Mouse (Mus musculus) c-Kit-positive CD71-positive TER-119-negative erythroid progenitor cells, embryonic 14.5 days (primary cell): Measurements from ENCODE around the gene Ablim1.

ENCODE experiments used
- DNase-seq: peaks from one replicate; pipeline ENCODE4 v3.0.0-alpha.2; 2013; ENCODE audit warnings: low read depth

Ablim1 gene

DNA sequence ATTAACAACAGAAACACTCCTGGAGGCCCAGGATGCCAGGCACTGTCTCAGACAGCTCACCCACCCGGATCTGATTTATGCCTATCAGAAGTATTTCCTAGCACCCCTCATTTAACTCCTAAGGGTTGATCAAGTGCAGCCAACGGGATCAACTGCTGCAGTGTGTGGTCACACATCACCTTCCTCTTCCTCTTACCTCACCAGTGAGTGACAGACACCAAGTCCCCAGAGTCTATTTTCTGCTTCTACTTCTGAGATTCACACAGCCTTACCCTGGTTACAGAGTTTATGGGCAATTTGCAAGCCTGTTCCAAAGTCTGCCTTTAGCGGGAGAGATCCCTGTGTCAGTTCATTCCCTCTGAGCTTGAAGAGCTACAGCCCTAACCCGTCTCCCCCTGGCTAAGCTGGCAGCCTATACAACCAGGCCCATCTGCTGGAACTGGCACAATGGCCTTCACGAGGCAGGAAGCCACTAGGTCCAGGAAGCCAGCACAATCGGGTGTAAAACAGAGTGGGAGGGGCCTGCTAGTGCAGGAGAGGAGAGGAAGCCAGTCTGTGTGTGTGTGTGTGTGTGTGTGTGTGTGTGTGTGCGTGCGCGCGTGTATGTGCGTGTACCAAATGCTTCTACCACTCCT is 191.1 kb downstream of the Ablim1 start:
- no peak for DNase-seq

DNA sequence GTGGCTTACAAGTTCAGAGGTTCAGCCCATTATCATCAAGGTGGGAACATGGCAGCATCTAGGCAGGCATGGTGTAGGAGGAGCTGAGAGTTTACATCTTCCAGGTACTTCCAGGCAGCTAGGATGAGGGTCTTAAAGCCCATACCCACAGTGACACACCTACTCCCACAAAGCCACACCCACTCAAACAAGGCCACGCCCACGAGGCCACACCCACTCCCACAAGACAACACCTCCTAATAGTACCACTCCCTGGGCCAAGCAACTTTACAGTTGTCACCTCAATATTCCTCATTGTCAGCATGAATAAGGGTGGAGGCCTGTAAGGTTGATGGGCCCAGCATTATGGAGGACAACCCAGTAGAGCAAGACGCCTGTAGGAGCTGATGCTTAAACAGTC is 192.5 kb downstream of the Ablim1 start:
- DNase-seq: no peak

DNA sequence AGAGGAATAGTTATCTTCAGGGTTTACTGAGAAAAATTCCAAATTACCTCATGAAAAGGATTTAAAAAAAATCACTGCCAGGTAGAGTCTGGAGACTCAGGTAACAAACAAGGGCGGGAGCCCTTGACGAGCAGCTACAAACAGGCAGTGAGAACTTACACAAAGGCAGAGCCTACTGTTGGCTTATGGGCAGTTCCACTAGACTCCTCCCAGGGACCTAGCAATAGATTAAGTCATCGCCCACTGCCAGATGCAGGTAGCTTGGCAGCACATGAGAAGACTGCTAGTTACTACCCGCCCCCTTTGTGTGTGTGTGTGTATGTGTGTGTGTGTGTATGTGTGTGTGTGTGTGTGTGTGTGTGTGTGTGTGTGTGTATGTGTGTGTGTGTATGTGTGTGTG is 193.7 kb downstream of the Ablim1 start:
- DNase-seq: no peak

DNA sequence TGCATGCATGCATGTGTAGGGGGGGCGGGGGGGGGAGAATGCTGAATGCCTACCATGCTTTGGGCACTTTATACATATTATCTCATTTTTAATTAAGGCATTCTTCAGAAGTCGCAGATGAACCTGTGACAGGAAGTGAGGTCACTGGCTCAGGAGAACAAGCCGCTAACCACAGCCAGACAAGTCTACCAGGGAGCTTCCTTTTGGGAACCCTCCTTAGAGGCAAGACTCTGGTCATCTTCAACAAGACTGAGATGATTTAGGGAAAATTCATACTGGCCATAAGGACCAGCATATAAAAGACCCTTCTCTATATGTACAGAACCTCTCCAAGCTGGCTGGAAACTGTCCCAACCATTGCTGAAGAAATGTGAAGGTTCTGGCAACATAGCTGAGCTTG is 195.1 kb downstream of the Ablim1 start:
- no peak for DNase-seq

DNA sequence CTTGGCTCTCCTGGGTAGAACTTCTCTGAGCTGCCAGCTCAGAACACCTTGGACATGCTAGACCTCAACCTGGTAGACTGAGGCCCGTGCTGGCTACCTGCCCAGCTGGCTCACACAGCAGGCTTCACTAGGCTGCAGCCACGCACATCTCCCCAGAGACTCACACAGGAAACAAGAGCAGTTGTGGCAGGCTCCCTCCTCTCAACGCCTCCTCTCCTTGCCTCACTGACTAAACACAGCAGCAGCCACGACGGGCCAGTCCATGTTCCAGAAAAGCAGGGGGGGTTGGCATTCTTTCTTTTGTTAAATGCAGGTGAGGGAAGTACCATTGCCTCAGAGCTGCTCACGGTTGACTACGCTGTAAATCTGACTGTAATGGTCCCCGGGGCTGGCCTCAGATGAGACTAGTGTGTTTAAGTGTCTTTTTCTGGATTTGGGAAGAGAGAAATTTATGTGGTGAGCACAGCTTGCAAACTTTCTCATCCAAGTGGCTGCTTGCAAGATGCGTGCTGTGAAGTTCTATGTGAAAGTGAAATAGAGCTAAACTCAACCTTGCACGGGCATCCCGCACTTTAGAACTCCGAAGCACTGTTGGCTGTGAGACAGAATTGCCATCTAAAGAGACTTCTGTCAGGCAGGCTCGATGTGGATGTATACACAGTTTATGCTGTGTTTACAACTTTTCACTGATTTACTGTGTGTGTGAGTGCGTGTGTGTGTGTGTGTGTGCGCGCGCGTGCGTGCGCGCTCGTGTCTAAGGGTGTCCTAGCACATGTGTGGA is 195.7 kb downstream of the Ablim1 start:
- no peak for DNase-seq

DNA sequence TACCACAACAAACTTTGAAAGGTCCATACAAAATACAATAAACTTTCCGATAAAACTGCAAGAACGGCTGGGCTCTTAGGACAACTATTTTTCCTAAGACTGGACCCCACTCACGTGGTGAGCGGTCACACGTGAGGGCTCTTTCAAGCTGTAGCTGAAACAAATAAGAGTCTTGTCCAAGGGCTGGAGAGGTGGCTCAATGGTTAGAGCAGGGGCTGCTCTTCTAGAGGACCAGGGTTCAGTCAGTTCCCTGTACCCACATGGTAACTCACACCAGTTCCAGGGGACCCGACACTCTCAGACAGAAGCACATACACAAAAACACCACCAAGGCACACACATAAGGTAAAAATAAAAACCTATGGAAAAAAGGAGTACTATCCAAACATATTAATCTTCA is 197.0 kb downstream of the Ablim1 start:
- DNase-seq: no peak

DNA sequence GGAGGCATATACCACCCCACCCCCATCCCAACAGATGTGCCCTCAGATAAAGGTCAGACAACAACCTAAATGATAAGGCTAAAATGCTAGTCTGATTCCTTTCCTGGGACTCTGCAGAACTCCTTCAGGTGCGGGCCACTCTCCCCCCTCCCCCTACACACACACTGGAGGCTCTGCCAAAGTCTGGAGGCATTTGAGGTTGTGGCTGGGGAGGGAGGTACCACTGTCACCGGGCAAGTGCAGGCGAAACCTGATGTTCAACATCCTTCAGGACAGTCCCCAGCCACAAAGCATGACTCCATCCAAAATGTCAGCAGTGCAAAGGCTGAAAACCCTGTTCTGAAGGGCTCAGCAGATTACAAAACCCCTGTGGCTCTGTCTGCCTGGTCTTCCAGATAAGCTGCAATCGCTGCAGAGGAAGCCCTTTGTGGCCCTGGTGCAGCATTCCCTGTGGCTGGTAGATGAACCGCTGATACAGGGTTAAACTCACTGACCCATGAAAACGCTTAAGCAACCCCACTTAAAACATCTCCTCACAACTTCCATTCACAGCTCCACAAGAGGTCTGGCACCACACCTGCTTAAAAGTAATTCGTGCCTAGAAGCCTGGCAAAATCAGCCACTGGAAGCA is 197.7 kb downstream of the Ablim1 start:
- DNase-seq: no peak

DNA sequence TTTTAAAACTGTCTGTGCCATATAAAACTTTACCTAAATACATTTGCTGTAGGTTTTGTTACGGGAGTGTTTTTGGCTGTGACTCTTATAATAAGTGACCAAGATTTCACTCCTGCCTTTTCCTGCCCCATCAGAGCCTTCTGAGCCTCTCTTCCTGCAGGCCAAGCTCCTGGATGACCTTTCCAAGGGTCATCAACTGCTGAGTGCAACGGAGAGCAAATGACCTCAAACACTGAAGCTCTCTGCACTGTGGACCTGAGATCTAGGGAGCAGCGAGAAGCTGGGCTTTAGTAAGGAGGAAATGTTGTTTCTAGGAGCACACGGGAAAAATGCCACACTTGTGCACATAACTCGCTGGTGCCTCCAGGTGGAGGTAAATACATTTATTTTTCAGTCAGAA is 199.0 kb downstream of the Ablim1 start:
- no peak for DNase-seq

DNA sequence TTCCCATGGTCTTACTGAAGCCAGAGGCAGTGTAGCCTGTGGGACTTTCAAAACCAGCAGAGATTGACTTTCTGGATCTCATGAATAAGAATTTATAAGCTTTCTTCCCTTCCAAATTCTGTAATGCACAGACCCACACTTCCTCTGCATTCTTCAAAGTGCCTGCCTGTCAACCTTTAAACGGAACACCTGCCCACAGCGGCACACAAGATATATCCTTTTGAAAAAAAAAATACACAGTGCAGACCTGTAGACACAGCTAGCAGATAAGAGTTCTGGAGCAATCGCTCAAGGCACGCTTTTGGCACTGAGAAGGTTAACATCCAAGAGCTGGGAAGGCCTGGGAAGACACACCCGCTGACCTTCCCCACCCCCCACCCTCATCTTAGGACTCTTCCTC is 199.8 kb downstream of the Ablim1 start:
- DNase-seq: no peak

DNA sequence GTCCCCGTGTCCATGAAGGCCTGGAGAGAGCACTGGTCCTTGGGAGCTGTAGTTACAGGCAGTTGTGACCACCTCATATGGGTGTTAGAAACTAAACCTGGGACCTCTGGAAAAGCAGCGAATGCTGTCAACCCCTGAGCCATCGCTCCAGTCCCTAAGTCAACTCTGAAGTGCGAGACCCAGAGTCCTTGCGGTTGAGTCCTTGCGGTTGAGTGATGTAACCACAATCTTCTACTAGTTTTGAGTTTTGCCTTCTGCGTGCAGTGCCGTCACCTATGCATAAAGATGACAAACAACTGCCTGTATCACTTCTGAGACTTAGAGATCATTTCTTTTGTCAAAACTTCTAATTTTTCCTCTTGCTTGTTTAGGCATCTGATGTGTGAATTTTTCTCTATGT is 200.7 kb downstream of the Ablim1 start:
- DNase-seq: no peak

DNA sequence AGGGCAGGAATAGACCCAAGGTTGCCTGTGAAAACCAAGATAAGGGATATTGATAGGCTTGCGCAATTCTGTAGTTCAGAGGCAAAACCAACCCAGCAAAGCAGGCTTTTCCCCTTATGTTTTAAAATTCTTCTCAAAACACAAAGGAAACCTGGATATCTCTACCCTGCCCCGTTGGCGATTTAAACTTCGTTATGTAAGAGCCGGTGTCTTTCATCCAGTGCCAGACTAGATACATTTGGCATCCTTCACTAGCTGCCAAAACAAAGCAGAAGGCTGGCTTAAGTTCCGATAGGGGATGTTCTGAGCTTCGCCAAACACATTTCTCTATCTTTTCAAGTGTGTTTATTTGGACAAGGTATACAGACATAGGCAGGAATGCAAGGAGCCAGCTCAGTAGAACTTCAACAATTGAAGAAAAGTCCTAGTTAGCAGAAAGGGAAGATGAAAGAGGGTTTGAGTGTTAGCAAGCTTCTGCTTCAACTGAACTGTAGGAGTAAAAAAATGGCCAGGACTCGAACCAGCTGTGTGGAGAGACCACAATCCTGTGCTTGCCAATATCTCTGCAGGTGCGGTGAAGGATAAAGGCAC is 201.8 kb downstream of the Ablim1 start:
- DNase-seq: no peak

DNA sequence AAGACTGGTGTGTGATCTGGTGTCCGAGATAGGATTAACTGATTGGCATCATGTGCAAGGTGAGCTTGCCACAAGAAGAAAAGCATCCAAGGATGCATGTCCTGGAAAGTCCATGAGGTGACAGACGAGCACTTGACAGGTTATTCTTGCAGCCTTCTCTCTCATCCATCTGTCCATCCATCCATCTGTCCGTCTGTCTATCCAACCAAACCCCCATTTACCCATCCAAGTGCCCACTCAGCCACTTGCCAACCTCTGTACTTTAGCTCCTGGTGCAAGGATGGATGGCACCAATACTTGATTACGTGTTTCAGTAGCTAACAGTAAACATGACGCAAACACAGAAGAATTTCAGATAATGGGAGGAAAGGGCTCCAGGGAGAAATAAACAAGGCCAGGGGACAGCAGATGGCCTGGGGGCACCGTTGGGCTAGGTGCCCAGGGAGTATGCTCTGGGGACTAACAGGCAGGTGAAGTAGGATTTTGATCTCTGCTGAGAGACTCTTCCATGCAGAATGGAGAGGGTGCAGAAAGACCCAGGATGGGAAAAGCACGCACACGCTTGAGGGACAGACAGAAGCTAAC is 202.4 kb downstream of the Ablim1 start:
- DNase-seq: no peak

DNA sequence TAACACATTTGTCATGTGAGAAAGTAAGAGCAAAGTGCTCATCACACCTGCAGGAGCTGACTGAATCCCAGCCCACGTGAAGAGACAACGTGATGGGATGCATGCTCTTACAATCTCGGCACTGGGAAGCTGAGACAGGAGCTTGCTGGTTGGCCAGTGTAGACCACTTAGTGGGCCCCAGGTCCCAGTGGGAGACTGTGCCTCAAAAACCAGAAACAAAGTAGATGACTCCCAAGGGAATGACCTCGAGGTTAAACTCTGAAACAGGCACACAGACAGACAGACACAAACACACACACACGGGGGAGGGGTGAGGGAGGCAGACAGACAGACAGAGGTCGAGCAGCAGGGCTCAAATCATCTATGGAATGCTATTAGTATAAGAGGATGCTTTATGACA is 203.4 kb downstream of the Ablim1 start:
- DNase-seq: no peak

DNA sequence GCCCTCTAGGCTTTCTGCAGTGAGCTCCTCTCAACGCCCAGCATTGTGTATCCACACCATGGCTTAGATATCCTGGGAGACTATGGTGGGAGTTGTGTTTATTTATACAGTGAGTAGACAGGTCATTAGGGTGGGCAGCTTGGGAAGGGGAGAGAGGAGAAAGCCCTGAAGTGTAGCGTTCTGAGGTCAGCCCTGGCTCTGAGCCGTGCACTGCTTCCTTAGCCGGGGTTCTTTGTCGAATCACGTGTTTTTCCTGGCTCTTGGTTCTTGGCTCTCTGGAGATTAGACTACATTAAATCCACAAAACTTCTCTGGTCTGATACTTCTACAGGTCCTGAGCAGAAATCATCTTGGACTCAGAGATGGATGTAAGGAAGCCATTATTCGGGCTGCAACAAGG is 205.1 kb downstream of the Ablim1 start:
- no peak for DNase-seq

DNA sequence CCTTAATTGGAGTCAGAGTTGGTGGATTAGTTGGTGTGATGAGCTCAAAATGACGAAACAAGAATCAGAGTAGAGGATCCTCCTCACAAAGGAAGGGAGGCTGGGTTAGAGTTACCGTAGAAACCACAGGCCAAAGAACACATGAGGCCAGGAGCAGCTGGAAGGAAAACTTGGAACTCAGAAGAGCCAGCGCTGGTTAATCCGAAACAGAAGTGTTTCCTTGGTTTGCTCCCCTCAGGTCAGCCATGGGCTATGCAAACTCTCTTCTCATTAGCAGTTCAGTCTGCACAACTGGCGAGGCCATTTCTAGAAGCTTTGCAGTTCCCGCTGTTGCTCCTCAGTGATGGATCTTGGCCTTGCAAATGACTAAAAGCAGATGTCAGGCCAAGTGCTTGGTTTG is 208.2 kb downstream of the Ablim1 start:
- no peak for DNase-seq

DNA sequence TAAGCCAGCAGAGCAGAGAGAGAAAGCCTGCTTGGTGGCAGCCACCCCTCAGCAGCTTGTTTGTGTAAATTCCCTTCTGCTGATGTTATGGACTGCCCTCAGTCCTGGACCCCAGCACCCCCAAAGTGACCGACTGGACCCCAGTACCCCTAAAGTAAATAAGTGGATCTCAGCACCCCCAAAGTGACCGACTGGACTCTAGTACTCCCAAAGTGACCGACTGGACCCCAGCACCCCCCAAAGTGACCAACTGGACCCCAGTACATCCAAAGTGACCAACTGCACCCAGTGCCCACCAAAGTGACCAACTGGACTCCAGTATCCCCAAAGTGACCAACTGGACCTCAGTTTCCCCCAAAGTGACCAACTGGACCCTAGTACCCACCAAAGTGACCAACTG is 208.7 kb downstream of the Ablim1 start:
- DNase-seq: no peak

DNA sequence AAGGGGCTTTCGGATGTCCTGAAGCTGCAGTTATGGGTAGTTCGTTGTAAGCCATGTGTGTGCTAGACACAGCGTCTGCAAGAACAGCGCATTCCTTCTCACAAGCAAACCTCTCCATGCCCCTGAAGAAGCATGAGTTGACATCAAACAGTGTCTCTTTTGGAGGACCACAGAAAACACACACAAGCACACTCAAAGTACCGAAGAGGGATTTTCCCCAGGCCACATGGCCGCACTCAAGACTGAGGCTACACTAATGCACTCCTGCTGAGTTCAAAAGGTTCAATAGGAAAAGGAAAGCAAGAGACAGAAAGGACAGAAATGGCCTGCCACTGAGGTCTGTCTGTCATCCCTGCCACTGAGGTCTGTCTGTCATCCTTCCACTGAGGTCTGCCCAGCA is 209.6 kb downstream of the Ablim1 start:
- DNase-seq: no peak

DNA sequence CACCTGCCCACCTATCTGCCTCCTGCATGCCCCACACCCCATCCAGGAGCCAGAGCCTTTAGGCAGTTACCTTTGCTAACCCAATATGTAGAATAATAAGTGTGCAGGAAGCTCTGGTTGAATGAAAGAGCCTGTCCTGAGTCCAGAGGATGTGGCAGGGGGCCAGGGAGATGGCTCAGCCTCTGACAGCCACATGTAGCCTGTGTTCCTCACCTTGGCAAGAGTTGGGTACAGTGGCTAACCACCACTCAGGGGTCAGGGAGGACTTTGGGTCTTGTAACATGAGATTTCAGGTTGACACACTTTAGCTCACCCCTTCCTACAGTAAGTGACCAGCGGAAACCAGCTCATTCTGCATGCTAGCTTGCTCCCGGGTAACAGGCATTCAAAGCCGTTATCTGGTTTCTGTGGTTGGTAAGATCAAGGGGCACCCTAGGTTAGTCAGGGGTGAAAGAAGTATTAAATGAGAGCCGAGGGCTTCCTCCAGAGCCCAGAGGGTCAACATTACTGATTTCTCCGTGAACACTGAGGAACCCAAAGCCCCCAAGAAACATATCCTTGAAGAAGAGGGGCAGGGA is 210.5 kb downstream of the Ablim1 start:
- no peak for DNase-seq

DNA sequence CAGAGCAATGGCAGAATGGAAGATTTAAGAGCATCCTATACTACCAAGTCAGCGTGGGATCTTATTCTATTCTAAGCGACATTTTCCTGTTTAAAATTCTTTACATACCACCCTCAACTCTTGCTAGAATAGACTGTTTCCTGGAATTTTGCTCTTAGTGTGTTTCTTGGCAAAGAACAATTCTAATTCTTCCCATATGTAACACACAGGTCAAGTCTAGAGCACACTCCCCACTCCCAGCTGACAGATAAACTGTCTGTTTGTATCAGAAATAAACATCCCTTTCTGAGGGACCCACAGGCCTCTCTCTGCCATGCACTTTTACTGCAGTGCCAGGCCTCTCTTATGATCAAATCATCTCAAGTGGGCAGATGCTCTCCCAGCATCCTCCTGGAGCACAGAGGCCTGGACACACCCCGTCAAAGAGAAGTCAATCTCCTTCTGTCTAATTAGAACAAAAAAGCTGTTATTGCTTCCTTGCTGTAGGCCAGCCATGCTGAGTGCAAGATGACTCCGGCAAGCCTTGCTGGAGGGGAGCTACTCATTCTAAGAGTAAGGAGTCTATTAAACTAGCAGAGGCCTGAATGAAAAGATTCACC is 211.3 kb downstream of the Ablim1 start:
- DNase-seq: no peak

DNA sequence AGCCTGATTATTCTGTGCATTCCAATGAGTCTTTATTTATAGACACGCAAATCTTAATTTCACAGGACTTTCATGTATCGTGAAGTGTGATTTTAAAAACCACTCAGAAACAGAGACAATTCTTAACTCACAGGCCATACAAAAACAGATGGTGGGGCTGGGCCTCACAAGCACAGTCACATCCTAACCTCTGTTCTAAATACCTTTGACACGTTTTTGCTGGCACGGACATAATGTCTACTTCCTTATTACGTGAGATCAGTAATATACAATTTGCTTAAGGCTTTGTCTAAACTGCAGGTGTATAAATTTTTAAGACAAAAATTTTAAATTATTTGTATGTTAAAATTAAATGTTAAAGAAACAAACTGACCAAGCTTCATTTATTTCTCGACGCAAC is 212.7 kb downstream of the Ablim1 start:
- no peak for DNase-seq

DNA sequence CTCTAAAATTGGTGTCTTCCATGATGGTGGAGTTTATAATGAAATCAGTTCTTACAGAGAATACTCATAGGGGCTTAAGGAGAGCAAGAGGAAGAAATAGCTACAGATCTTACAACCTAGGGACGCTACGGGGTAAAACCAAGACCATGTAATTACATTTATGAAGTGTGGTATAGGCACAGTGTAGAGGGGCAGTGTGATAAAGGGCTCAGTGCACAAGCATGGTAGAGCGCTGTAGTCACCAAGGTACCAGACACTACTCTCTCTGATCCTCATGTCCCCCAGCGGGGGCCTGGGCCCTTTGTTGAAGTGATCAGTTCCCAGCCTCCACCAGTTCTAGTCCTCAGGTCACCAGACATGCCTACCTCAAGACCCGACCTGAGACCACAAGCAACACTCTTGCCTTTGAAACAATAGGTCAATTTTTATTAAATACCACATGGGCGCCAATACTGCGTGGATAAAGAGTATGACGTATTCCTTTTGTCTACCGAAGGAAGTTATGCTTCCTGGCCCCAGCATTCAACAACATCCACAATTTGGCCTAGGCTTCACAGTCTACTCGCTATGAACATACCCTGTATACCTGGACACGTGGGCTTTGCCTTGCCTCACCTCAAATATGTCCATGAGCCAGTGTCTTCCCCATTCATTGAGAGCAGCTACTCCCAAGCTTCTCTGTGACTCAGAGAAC is 213.8 kb downstream of the Ablim1 start:
- no peak for DNase-seq
